Comparison of ENCODE assay signal across 12 mouse cellular contexts in the genomic region with DNA sequence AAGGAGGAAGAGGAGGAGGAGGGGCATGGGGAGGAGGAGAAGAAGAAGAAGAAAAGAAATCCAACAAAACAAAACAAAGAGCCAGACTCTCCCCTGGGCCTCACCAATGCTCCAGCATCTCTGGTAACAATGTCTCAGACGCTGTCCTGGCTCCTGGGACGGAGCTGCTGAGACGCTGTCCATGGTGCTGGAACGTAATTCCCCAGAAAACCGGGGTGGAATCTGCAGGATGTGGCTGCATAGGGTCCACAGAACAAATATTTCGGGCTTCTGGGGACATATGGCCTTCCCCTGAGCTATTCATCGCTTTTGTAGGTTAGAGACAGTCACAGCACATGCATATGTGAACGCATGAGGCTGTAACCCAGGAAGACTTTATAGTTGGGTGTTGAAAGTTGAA. TPM values are rescaled to one million over a fixed set of nuclear protein-coding genes. Genes with fewer than 3 reads are reported as not detected.
DNase-seq lines count a peak whose midpoint lies in the region; ATAC-seq and TF ChIP-seq lines count a peak whose summit lies in the region.
"Had no signal": no experiment of that assay in that cellular context is flagged by ENCODE, and none has a peak within 500 bp of the region (broad histone marks: within the 10 kb centered on the region; RNA-seq: fewer than 3 reads in every experiment).

No protein-coding gene starts in this region.

- DNase-seq in forebrain, embryonic 14.5 days (ENCODE audit: low spot score): peak; percentile 16
- DNase-seq in lung, embryonic 14.5 days: peak; percentile 88
- DNase-seq in lung, adult 2 months: no peak
- DNase-seq in adrenal gland, postnatal 36 days: peak; percentile 37 to 53
- peak; percentile 79 for DNase-seq in mesoderm, embryonic 11.5 days (ENCODE audit: low read depth, low spot score)
- DNase-seq in spleen, adult 18-20 months: no peak

- H3K9ac ChIP-seq in forebrain, embryonic 14.5 days (ENCODE audit: low read length): no peak overlapping the region
- H3K9ac ChIP-seq in forebrain, embryonic 12.5 days: no peak overlapping the region
- no peak overlapping the region for H3K9ac ChIP-seq in lung, embryonic 14.5 days
- H3K9ac ChIP-seq: forebrain, embryonic 13.5 days; limb, embryonic 12.5 days had no signal

- no peak for ATAC-seq in forebrain, embryonic 14.5 days
- ATAC-seq in forebrain, embryonic 12.5 days (ENCODE audit: low FRiP score): no peak
- no peak for ATAC-seq in lung, embryonic 14.5 days (ENCODE audit: insufficient read depth)
- ATAC-seq in inflammation-experienced regulatory T-cells, adult 6 months: no peak
- ATAC-seq: forebrain, embryonic 13.5 days; intestine, postnatal 0 days had no signal

- no peak overlapping the region for H3K27ac ChIP-seq in forebrain, embryonic 14.5 days (ENCODE audit: low read depth, low read length)
- no peak overlapping the region for H3K27ac ChIP-seq in forebrain, embryonic 12.5 days
- H3K27ac ChIP-seq in lung, embryonic 14.5 days (ENCODE audit: low read depth): no peak overlapping the region
- H3K27ac ChIP-seq: forebrain, embryonic 13.5 days; limb, embryonic 12.5 days had no signal

- H3K36me3 ChIP-seq in forebrain, embryonic 14.5 days (ENCODE audit: control insufficient read depth, insufficient read depth, low read length): no peaks in the 10 kb centered on the region
- H3K36me3 ChIP-seq in forebrain, embryonic 12.5 days (replicated peaks): no peaks in the 10 kb centered on the region
- H3K36me3 ChIP-seq in lung, embryonic 14.5 days (ENCODE audit: insufficient read depth): no peaks in the 10 kb centered on the region
- H3K36me3 ChIP-seq: limb, embryonic 12.5 days had no signal

- H3K9me3 ChIP-seq in forebrain, embryonic 14.5 days (replicated peaks; ENCODE audit: control insufficient read depth, low read length): no peaks in the 10 kb centered on the region
- no peaks in the 10 kb centered on the region for H3K9me3 ChIP-seq in forebrain, embryonic 12.5 days
- no peaks in the 10 kb centered on the region for H3K9me3 ChIP-seq in lung, embryonic 14.5 days (ENCODE audit: low read depth, low read length)
- H3K9me3 ChIP-seq: forebrain, embryonic 13.5 days; limb, embryonic 12.5 days had no signal

- no peak overlapping the region for H3K4me3 ChIP-seq in forebrain, embryonic 14.5 days (ENCODE audit: low read depth, low read length)
- no peak overlapping the region for H3K4me3 ChIP-seq in forebrain, embryonic 12.5 days (replicated peaks)
- H3K4me3 ChIP-seq in lung, embryonic 14.5 days (ENCODE audit: low read depth, low read length): no peak overlapping the region
- no peak overlapping the region for H3K4me3 ChIP-seq in lung, adult 2 months (replicated peaks; ENCODE audit: extremely low read depth, low read depth, low read length)
- H3K4me3 ChIP-seq: forebrain, embryonic 13.5 days; limb, embryonic 12.5 days had no signal

- no peak for TF ChIP-seq POLR2A in lung, adult 2 months (IDR thresholded peaks at IDR 0.05; ENCODE audit: borderline replicate concordance, extremely low read depth, low read depth, low read length)

- no peaks in the 10 kb centered on the region for H3K4me1 ChIP-seq in forebrain, embryonic 14.5 days (ENCODE audit: control insufficient read depth, insufficient read depth, low read length)
- no peaks in the 10 kb centered on the region for H3K4me1 ChIP-seq in forebrain, embryonic 12.5 days
- no peaks in the 10 kb centered on the region for H3K4me1 ChIP-seq in lung, embryonic 14.5 days (ENCODE audit: insufficient read depth)
- no peaks in the 10 kb centered on the region for H3K4me1 ChIP-seq in lung, adult 2 months (ENCODE audit: control insufficient read depth, insufficient read depth, low read length)
- H3K4me1 ChIP-seq: forebrain, embryonic 13.5 days; limb, embryonic 12.5 days had no signal

- H3K4me2 ChIP-seq in forebrain, embryonic 14.5 days (ENCODE audit: low read length): no peak overlapping the region
- H3K4me2 ChIP-seq in forebrain, embryonic 12.5 days: no peak overlapping the region
- H3K4me2 ChIP-seq in lung, embryonic 14.5 days: no peak overlapping the region
- H3K4me2 ChIP-seq: forebrain, embryonic 13.5 days; limb, embryonic 12.5 days had no signal

- H3K27me3 ChIP-seq in forebrain, embryonic 14.5 days (replicated peaks; ENCODE audit: control insufficient read depth, insufficient read depth, low read length): no peaks in the 10 kb centered on the region
- H3K27me3 ChIP-seq in forebrain, embryonic 12.5 days: peaks cover 25% of the 10 kb centered on the region
- no peaks in the 10 kb centered on the region for H3K27me3 ChIP-seq in lung, embryonic 14.5 days (ENCODE audit: insufficient read depth, low read length)

- no peak for TF ChIP-seq CTCF in lung, embryonic 14.5 days (IDR thresholded peaks at IDR 0.05; ENCODE audit: low read depth)
- no peak for TF ChIP-seq CTCF in lung, adult 2 months (IDR thresholded peaks at IDR 0.05; ENCODE audit: insufficient read depth, low read length)

- 14% methylated on average over 8 of the region's 8 CpGs for WGBS in forebrain, embryonic 14.5 days
- 17% methylated on average over 8 of the region's 8 CpGs for WGBS in forebrain, embryonic 12.5 days
- 14% methylated on average over 8 of the region's 8 CpGs for WGBS in lung, embryonic 14.5 days
- WGBS in lung, adult 2 months: 14% methylated on average over 8 of the region's 8 CpGs

RNA-seq across cellular contexts. Expression of a gene that starts 9.2 kb away (rescaled TPM):
- polyA plus RNA-seq in forebrain, embryonic 14.5 days (2014; fragmentation: Nextera tagmentation; extraction: Ambion mirVana): not detected in 2 replicates
- not detected in 2 replicates for polyA plus RNA-seq in forebrain, embryonic 12.5 days (2016; fragmentation: Nextera tagmentation; extraction: Ambion mirVana)
- not detected in 2 replicates for polyA plus RNA-seq in lung, embryonic 14.5 days (2014; fragmentation: Nextera tagmentation; extraction: Ambion mirVana)
- 0.12 TPM in 1 of 2 replicates, not detected in the other for polyA plus RNA-seq in lung, adult 2 months (2012; rRNA removed)
- total RNA-seq in adrenal gland, postnatal 36 days (2021): under 1 TPM in 1 of 2 experiments, not detected in 1; 0.53 TPM
- not detected for polyA plus RNA-seq in inflammation-experienced regulatory T-cells, adult 6 months (2017; shearing (Covaris generic))
- total RNA-seq: monocyte, adult 5-6 weeks had no signal
- polyA plus RNA-seq: limb, embryonic 12.5 days had no signal

RNA-seq across cellular contexts. Expression of a gene that starts 26.1 kb away (rescaled TPM):
- polyA plus RNA-seq in forebrain, embryonic 14.5 days (2014; fragmentation: Nextera tagmentation; extraction: Ambion mirVana): 0.10 TPM in 1 of 2 replicates, not detected in the other
- polyA plus RNA-seq in forebrain, embryonic 12.5 days (2016; fragmentation: Nextera tagmentation; extraction: Ambion mirVana): 0.09 and 0.35 TPM in 2 replicates
- 0.19 TPM in 1 of 2 replicates, not detected in the other for polyA plus RNA-seq in lung, embryonic 14.5 days (2014; fragmentation: Nextera tagmentation; extraction: Ambion mirVana)
- not detected in 2 replicates for polyA plus RNA-seq in lung, adult 2 months (2012; rRNA removed)
- not detected for total RNA-seq in adrenal gland, postnatal 36 days (2021)
- under 1 TPM in 1 of 3 experiments, not detected in 2; 0.11 TPM for polyA plus RNA-seq in inflammation-experienced regulatory T-cells, adult 6 months (2017; shearing (Covaris generic))
- total RNA-seq: monocyte, adult 5-6 weeks had no signal
- polyA plus RNA-seq: intestine, postnatal 0 days; limb, embryonic 12.5 days had no signal

RNA-seq across cellular contexts. Expression of a gene that starts 26.8 kb away (rescaled TPM):
- 0.65 and 0.79 TPM in 2 replicates for polyA plus RNA-seq in forebrain, embryonic 14.5 days (2014; fragmentation: Nextera tagmentation; extraction: Ambion mirVana)
- 1.1 and 1.6 TPM in 2 replicates for polyA plus RNA-seq in forebrain, embryonic 12.5 days (2016; fragmentation: Nextera tagmentation; extraction: Ambion mirVana)
- polyA plus RNA-seq in lung, embryonic 14.5 days (2014; fragmentation: Nextera tagmentation; extraction: Ambion mirVana): not detected in 2 replicates
- polyA plus RNA-seq in lung, adult 2 months (2012; rRNA removed): not detected in 2 replicates
- total RNA-seq in adrenal gland, postnatal 36 days (2021): not detected
- polyA plus RNA-seq in inflammation-experienced regulatory T-cells, adult 6 months (2017; shearing (Covaris generic)): not detected
- total RNA-seq: monocyte, adult 5-6 weeks had no signal

RNA-seq across cellular contexts. Expression of a gene that starts 38.9 kb away (rescaled TPM):
- polyA plus RNA-seq in forebrain, embryonic 14.5 days (2014; fragmentation: Nextera tagmentation; extraction: Ambion mirVana): 467 and 579 TPM in 2 replicates
- polyA plus RNA-seq in forebrain, embryonic 12.5 days (2016; fragmentation: Nextera tagmentation; extraction: Ambion mirVana): 214 and 237 TPM in 2 replicates
- polyA plus RNA-seq in lung, embryonic 14.5 days (2014; fragmentation: Nextera tagmentation; extraction: Ambion mirVana): 22.3 and 22.6 TPM in 2 replicates
- polyA plus RNA-seq in lung, adult 2 months (2012; rRNA removed): 9.5 and 11.8 TPM in 2 replicates
- total RNA-seq in adrenal gland, postnatal 36 days (2021): 10 to 100 TPM; 23.5 to 28.6 TPM
- polyA plus RNA-seq in inflammation-experienced regulatory T-cells, adult 6 months (2017; shearing (Covaris generic)): 1 to 10 TPM; 6.0 to 7.4 (median 6.0) TPM
- total RNA-seq: monocyte, adult 5-6 weeks had no signal

RNA-seq across cellular contexts. Expression of a gene that starts 50.6 kb away (rescaled TPM):
- 63.5 and 98.4 TPM in 2 replicates for polyA plus RNA-seq in forebrain, embryonic 14.5 days (2014; fragmentation: Nextera tagmentation; extraction: Ambion mirVana)
- 89.4 and 98.9 TPM in 2 replicates for polyA plus RNA-seq in forebrain, embryonic 12.5 days (2016; fragmentation: Nextera tagmentation; extraction: Ambion mirVana)
- 13.8 and 14.3 TPM in 2 replicates for polyA plus RNA-seq in lung, embryonic 14.5 days (2014; fragmentation: Nextera tagmentation; extraction: Ambion mirVana)
- polyA plus RNA-seq in lung, adult 2 months (2012; rRNA removed): 21.4 and 24.0 TPM in 2 replicates
- total RNA-seq in adrenal gland, postnatal 36 days (2021): 1 to 10 TPM; 2.5 to 2.9 TPM
- 1 to 10 TPM in 1 of 3 experiments, under 1 TPM in 2; 0.28 to 1.1 (median 0.91) TPM for polyA plus RNA-seq in inflammation-experienced regulatory T-cells, adult 6 months (2017; shearing (Covaris generic))

Comparison
In these comparisons a context has a peak if more than half of its experiments do, and no peak if none do; other contexts are left out.
1. DNase-seq: peak in forebrain, embryonic 14.5 days (single experiment), lung, embryonic 14.5 days (single experiment), adrenal gland, postnatal 36 days (2 of 2) and mesoderm, embryonic 11.5 days (single experiment); none in lung, adult 2 months (single experiment) and spleen, adult 18-20 months (0 of 2).